Mouse (Mus musculus) forebrain, embryonic 14.5 days (tissue): ENCODE measurements around the gene Dynlt1f. TPM values are rescaled to one million over a fixed set of nuclear protein-coding genes. Genes with fewer than 3 reads are reported as not detected.
"Not testable (repeated sequence)": the region's sequence is repeated elsewhere in the genome, so short reads cannot be mapped to it uniquely, and the experiment has no call there.

Source experiments
- ATAC-seq: fragments of 200-750 bp; cut with Nextera tagmentation; 2 replicates; pipeline ENCODE4 v1.8.0; 2017; ENCODE audit warnings: mild to moderate bottlenecking, moderate library complexity
- DNase-seq: peaks from one replicate; pipeline ENCODE4 v3.0.0-alpha.2; 2015; ENCODE audit warnings: low spot score
- H3K27ac ChIP-seq: fragments of 300-500 bp; sonication (generic); 2 replicates; pipeline ENCODE4 v1.5.1; 2014; ENCODE audit warnings: low read depth, mild to moderate bottlenecking, control low read depth, low read length, moderate library complexity
- H3K27me3 ChIP-seq: fragments of 300-500 bp; sonication (generic); replicated peaks from 2 replicates; pipeline ENCODE4 v1.6.1; 2014; ENCODE audit warnings: low read length, control low read depth, mixed read lengths; ENCODE audit not compliant: control insufficient read depth, insufficient read depth
- H3K36me3 ChIP-seq: fragments of 300-500 bp; sonication (generic); 2 replicates; pipeline ENCODE4 v1.6.1; 2014; ENCODE audit warnings: low read length, control low read depth; ENCODE audit not compliant: control insufficient read depth, insufficient read depth
- H3K4me1 ChIP-seq: fragments of 300-500 bp; sonication (generic); 2 replicates; pipeline ENCODE4 v1.6.1; 2014; ENCODE audit warnings: antibody characterized with exemption, low read length, control low read depth; ENCODE audit not compliant: control insufficient read depth, insufficient read depth
- H3K4me2 ChIP-seq: fragments of 300-500 bp; sonication (generic); 2 replicates; pipeline ENCODE4 v1.6.1; 2014; ENCODE audit warnings: mild to moderate bottlenecking, control low read depth, low read length
- H3K4me3 ChIP-seq: fragments of 300-500 bp; sonication (generic); 2 replicates; pipeline ENCODE4 v1.5.1; 2014; ENCODE audit warnings: low read depth, low read length, control low read depth
- H3K9ac ChIP-seq: fragments of 300-500 bp; sonication (generic); 2 replicates; pipeline ENCODE4 v1.6.1; 2014; ENCODE audit warnings: mild to moderate bottlenecking, low read length, control low read depth, moderate library complexity
- H3K9me3 ChIP-seq: fragments of 300-500 bp; sonication (generic); replicated peaks from 2 replicates; pipeline ENCODE4 v1.6.1; 2016; ENCODE audit warnings: low read length, control low read depth, mixed read lengths; ENCODE audit not compliant: control insufficient read depth
- WGBS: fragments of 180-500 bp; shearing (Covaris S2); extraction: QIAGEN DNeasy Blood & Tissue Kit; methylation state at CpG from one replicate; pipeline ENCODE4 v1.1.7; 2014; 5-methylcytosine and 5-hydroxymethylcytosine counted together
- polyA plus RNA-seq: library from polyadenylated mRNA; unstranded; fragments of >200 nt; fragmentation: Nextera tagmentation; extraction: Ambion mirVana; gene quantifications from 2 replicates; pipeline ENCODE4 v1.2.1, GENCODE M21; 2014

Dynlt1f gene
- polyA plus RNA-seq, 1 experiment from 2014 or later = 376 TPM

GRCm38 (mm10) chr17:6650904-6651565 is 4.7 kb downstream of the Dynlt1f start:
- ATAC-seq, H3K36me3 ChIP-seq, H3K27ac ChIP-seq, DNase-seq, H3K4me2 ChIP-seq, H3K9ac ChIP-seq, H3K27me3 ChIP-seq, H3K9me3 ChIP-seq, H3K4me1 ChIP-seq, H3K4me3 ChIP-seq: not testable (repeated sequence)
- WGBS = 89% methylated on average over 6 of the region's 7 CpGs

DNA sequence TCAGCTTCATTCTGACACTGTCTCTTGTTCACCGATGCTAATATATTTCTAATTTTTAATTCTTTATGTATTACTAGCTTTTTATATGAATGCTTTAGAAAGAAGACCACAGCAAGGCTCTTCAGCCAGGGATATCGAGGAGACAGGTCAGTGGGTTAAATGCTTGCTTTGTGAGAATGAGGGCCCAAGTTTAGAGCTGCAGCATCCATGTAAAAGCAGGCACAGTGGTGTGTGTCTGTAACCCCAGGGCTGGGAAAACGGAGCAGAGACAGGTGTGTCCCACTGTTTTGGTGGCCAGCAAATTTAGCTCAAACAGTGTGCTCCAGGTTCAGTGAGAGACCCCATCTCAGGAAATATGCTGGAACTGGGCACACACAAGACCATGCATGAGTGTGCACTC is 8.2 kb downstream of the Dynlt1f start:
- not testable (repeated sequence) for H3K36me3 ChIP-seq, H3K27ac ChIP-seq, H3K4me3 ChIP-seq, DNase-seq, H3K9ac ChIP-seq, H3K27me3 ChIP-seq, ATAC-seq, H3K4me2 ChIP-seq, H3K9me3 ChIP-seq, H3K4me1 ChIP-seq
- WGBS = 96% methylated on average over 3 of the region's 3 CpGs

DNA sequence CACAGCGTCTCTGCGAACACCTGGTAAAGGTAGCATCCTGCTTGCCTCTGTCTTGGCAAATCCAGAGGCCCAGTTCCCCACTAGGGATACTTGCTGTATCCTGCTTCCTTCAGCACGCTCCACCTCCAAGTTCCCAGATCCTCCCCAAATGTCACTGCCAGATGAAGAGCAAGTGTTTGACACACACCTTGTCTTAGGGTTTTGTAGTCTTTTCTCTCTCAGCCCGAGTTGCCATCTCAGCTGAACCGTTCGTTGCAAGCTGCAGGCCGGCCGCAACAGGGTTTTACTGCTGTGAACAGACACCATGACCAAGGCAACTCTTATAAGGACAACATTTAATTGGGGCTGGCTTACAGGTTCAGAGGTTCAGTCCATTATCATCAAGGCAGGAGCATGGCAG is 8.9 kb downstream of the Dynlt1f start:
- H3K27ac ChIP-seq, H3K36me3 ChIP-seq, H3K27me3 ChIP-seq, ATAC-seq, DNase-seq, H3K9me3 ChIP-seq, H3K9ac ChIP-seq, H3K4me3 ChIP-seq, H3K4me2 ChIP-seq, H3K4me1 ChIP-seq: not testable (repeated sequence)
- WGBS = 98% methylated on average over 8 of the region's 8 CpGs

GRCm38 (mm10) chr17:6645668-6646067 is 10.0 kb downstream of the Dynlt1f start:
- H3K27me3 ChIP-seq, H3K9ac ChIP-seq, H3K4me1 ChIP-seq, H3K9me3 ChIP-seq, DNase-seq, H3K4me2 ChIP-seq, ATAC-seq, H3K27ac ChIP-seq, H3K4me3 ChIP-seq, H3K36me3 ChIP-seq: not testable (repeated sequence)
- WGBS = 97% methylated on average over 4 of the region's 4 CpGs

GRCm38 (mm10) chr17:6644673-6645072 is 11.0 kb downstream of the Dynlt1f start:
- not testable (repeated sequence) for ATAC-seq, H3K27ac ChIP-seq, H3K4me1 ChIP-seq, DNase-seq, H3K27me3 ChIP-seq, H3K4me2 ChIP-seq, H3K9ac ChIP-seq, H3K36me3 ChIP-seq, H3K4me3 ChIP-seq, H3K9me3 ChIP-seq
- WGBS = 94% methylated on average over 4 of the region's 4 CpGs

DNA sequence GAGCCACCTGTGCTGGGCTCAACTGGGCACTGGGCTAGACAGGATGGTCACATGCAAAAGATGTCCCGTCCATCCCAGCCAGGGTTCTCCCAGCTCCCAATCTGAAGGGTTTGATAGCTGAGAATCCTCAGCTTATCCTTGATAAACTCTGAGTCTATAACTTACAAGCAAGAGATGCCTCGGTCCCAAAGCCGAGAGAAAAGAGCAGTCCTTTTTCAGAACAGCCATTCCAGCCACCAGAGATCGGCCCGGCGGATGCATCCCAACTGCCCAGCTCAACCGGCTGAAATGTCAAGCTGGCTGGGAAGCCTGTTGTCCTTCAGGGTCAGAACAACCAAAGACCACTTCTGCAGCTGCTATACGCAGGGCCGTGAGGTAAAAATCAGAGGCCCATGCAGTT is 11.5 kb downstream of the Dynlt1f start:
- not testable (repeated sequence) for H3K9me3 ChIP-seq, H3K36me3 ChIP-seq, H3K9ac ChIP-seq, H3K4me1 ChIP-seq, ATAC-seq, H3K27ac ChIP-seq, H3K27me3 ChIP-seq, H3K4me2 ChIP-seq, H3K4me3 ChIP-seq, DNase-seq
- 92% methylated on average over 7 of the region's 9 CpGs for WGBS

DNA sequence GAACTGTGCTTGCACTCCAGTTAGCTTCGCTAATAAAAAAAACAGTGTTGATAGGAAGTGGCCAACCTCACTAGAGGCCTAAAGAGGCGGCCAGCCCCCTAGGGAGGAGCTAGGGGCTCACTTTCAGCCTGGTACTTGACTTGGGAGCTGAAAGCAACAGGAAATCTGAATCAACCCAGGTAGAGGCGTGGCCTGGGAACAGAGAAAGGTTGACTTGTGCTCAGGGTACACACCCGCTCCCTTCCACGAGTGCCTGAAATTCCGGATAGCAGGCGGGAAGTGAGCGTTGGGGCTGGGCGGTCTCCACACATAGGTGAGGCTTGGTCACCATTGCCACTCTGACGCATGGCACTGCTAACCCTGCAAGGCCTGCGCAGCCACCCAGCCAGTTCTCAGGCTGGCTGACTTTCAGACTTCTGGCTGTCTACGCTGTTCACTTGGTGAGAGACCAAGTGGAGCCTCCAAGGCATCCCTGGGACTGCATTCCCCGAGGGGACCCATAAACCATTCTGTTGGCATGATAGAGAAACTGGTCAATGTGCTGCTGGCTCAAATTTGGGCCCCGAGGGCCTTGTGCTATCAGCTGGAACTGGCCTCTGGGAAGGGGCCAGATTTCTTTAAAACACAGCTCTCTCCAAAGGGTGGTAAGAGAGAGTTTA is 14.8 kb downstream of the Dynlt1f start:
- H3K4me3 ChIP-seq, H3K4me2 ChIP-seq, H3K27me3 ChIP-seq, ATAC-seq, H3K9ac ChIP-seq, DNase-seq, H3K4me1 ChIP-seq, H3K27ac ChIP-seq, H3K9me3 ChIP-seq, H3K36me3 ChIP-seq: not testable (repeated sequence)
- WGBS = 85% methylated on average over 14 of the region's 14 CpGs

GRCm38 (mm10) chr17:6640044-6640637 is 15.6 kb downstream of the Dynlt1f start:
- H3K27ac ChIP-seq, H3K4me2 ChIP-seq, H3K4me3 ChIP-seq, ATAC-seq, H3K27me3 ChIP-seq, DNase-seq, H3K9ac ChIP-seq, H3K36me3 ChIP-seq, H3K4me1 ChIP-seq, H3K9me3 ChIP-seq: not testable (repeated sequence)
- WGBS = 85% methylated on average over 10 of the region's 10 CpGs

DNA sequence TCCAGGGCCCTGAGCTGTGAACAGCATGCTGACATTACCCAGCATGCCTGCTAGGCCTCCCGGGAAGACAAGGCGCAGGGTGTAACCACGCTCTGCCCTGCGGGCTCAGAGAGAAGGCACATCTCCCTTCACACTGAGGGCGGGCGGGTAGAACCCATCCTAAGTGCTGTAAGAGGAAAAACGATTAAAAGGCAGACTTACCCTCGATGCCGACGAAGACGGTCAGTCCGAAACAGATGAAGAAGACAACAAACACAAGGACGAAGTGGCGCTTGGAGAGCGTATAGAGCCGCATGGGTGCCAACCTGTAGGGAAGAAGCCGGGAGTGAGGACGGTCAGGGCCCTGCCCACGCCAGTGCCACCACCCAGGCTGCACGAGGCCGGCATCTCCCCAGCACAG is 16.2 kb downstream of the Dynlt1f start:
- H3K4me2 ChIP-seq, DNase-seq, H3K4me1 ChIP-seq, H3K9me3 ChIP-seq, H3K36me3 ChIP-seq, H3K9ac ChIP-seq, H3K27me3 ChIP-seq, H3K4me3 ChIP-seq, H3K27ac ChIP-seq, ATAC-seq: not testable (repeated sequence)
- 94% methylated on average over 14 of the region's 21 CpGs for WGBS
